Comparison of ENCODE assay signal across 8 mouse cellular contexts in genomic region chr5:145230641-145231040, GRCm38 (mm10). TPM values are rescaled to one million over a fixed set of nuclear protein-coding genes. Genes with fewer than 3 reads are reported as not detected.
DNase-seq lines count a peak whose midpoint lies in the region; ATAC-seq lines count a peak whose summit lies in the region.

No protein-coding gene starts in this region.

- WGBS in neural tube, embryonic 11.5 days = 89% methylated on average over 4 of the region's 4 CpGs
- WGBS in hindbrain, embryonic 13.5 days = 89% methylated on average over 4 of the region's 4 CpGs
- WGBS in liver, embryonic 12.5 days (ENCODE audit: insufficient replicate concordance) = 79% methylated on average over 4 of the region's 4 CpGs

- H3K4me1 ChIP-seq in neural tube, embryonic 11.5 days (ENCODE audit: control insufficient read depth, insufficient read depth, low read length) = peaks cover 6% of the 10 kb centered on the region; the same call in 1 of the 2 replicates
- H3K4me1 ChIP-seq in hindbrain, embryonic 13.5 days (replicated peaks) = peaks cover 26% of the 10 kb centered on the region
- H3K4me1 ChIP-seq in liver, embryonic 12.5 days = peaks cover 25% of the 10 kb centered on the region

- no peaks in the 10 kb centered on the region for H3K27me3 ChIP-seq in neural tube, embryonic 11.5 days (ENCODE audit: control insufficient read depth, insufficient read depth, low read length)
- no peaks in the 10 kb centered on the region for H3K27me3 ChIP-seq in hindbrain, embryonic 13.5 days
- H3K27me3 ChIP-seq in liver, embryonic 12.5 days (replicated peaks) = no peaks in the 10 kb centered on the region

- H3K27ac ChIP-seq in neural tube, embryonic 11.5 days (ENCODE audit: low read depth, low read length) = no peak overlapping the region
- H3K27ac ChIP-seq in hindbrain, embryonic 13.5 days = no peak overlapping the region
- H3K27ac ChIP-seq in liver, embryonic 12.5 days = peak overlapping the region; percentile 96; the same call in 1 of the 2 replicates

- no peak overlapping the region; the same call in 1 of the 2 replicates for H3K9ac ChIP-seq in neural tube, embryonic 11.5 days (ENCODE audit: low read length)
- peak overlapping the region; percentile 99 for H3K9ac ChIP-seq in hindbrain, embryonic 13.5 days
- peak overlapping the region; percentile 99 for H3K9ac ChIP-seq in liver, embryonic 12.5 days

- no peak for ATAC-seq in neural tube, embryonic 11.5 days (ENCODE audit: insufficient read depth, low FRiP score, low TSS enrichment)
- ATAC-seq in hindbrain, embryonic 13.5 days (ENCODE audit: low FRiP score) = no peak
- no peak for ATAC-seq in liver, embryonic 12.5 days
- ATAC-seq in inflammation-experienced regulatory T-cells, adult 6 months = no peak

- H3K9me3 ChIP-seq in neural tube, embryonic 11.5 days (ENCODE audit: control insufficient read depth, low read length) = no peaks in the 10 kb centered on the region
- H3K9me3 ChIP-seq in hindbrain, embryonic 13.5 days = no peaks in the 10 kb centered on the region
- no peaks in the 10 kb centered on the region for H3K9me3 ChIP-seq in liver, embryonic 12.5 days (replicated peaks)

- H3K36me3 ChIP-seq in neural tube, embryonic 11.5 days (ENCODE audit: control insufficient read depth, insufficient read depth, low read length) = peaks cover 7% of the 10 kb centered on the region
- H3K36me3 ChIP-seq in hindbrain, embryonic 13.5 days = peaks cover 24% of the 10 kb centered on the region
- H3K36me3 ChIP-seq in liver, embryonic 12.5 days = peaks cover 26% of the 10 kb centered on the region

- DNase-seq in neural tube, embryonic 11.5 days (ENCODE audit: low spot score) = no peak
- DNase-seq in neural tube, embryonic 10.5 days (ENCODE audit: extremely low spot score, low spot score) = no peak
- peak; percentile 40 for DNase-seq in yolk sac, embryonic 10.5 days (ENCODE audit: low spot score)
- DNase-seq in cerebellum, adult 9-11 months = no peak
- no peak for DNase-seq in cerebellum, adult 11-12 months

- no peak overlapping the region for H3K4me3 ChIP-seq in neural tube, embryonic 11.5 days (ENCODE audit: low read depth, low read length)
- peak overlapping the region; percentile 99 for H3K4me3 ChIP-seq in hindbrain, embryonic 13.5 days
- peak overlapping the region; percentile 100 for H3K4me3 ChIP-seq in liver, embryonic 12.5 days

- peak overlapping the region; percentile 81; the same call in 1 of the 2 replicates for H3K4me2 ChIP-seq in neural tube, embryonic 11.5 days (ENCODE audit: low read depth)
- peak overlapping the region; percentile 87 for H3K4me2 ChIP-seq in hindbrain, embryonic 13.5 days
- peak overlapping the region; percentile 75 for H3K4me2 ChIP-seq in liver, embryonic 12.5 days

RNA-seq across cellular contexts. Expression of gene Zfp655, which starts 0.9 kb away (rescaled TPM):
- 43.3 and 47.5 TPM in 2 replicates for polyA plus RNA-seq in neural tube, embryonic 11.5 days (2014; fragmentation: Nextera tagmentation; extraction: Ambion mirVana)
- 34.6 and 38.3 TPM in 2 replicates for polyA plus RNA-seq in hindbrain, embryonic 13.5 days (2015; fragmentation: Nextera tagmentation; extraction: Ambion mirVana)
- polyA plus RNA-seq in liver, embryonic 12.5 days (2016; fragmentation: Nextera tagmentation; extraction: Ambion mirVana) = 24.7 and 25.3 TPM in 2 replicates
- polyA plus RNA-seq in inflammation-experienced regulatory T-cells, adult 6 months (2017; shearing (Covaris generic)) = 10 to 100 TPM; 59.4 to 73.3 (median 59.6) TPM

RNA-seq across cellular contexts. Expression of gene Zkscan5, which starts 26.3 kb away (rescaled TPM):
- polyA plus RNA-seq in neural tube, embryonic 11.5 days (2014; fragmentation: Nextera tagmentation; extraction: Ambion mirVana) = 19.1 and 21.1 TPM in 2 replicates
- 14.8 and 17.1 TPM in 2 replicates for polyA plus RNA-seq in hindbrain, embryonic 13.5 days (2015; fragmentation: Nextera tagmentation; extraction: Ambion mirVana)
- 5.3 and 5.9 TPM in 2 replicates for polyA plus RNA-seq in liver, embryonic 12.5 days (2016; fragmentation: Nextera tagmentation; extraction: Ambion mirVana)
- polyA plus RNA-seq in inflammation-experienced regulatory T-cells, adult 6 months (2017; shearing (Covaris generic)) = 1 to 10 TPM; 4.1 to 7.6 (median 6.7) TPM

RNA-seq across cellular contexts. Expression of gene Zkscan14, which starts 29.0 kb away (rescaled TPM):
- polyA plus RNA-seq in neural tube, embryonic 11.5 days (2014; fragmentation: Nextera tagmentation; extraction: Ambion mirVana) = 8.8 and 9.5 TPM in 2 replicates
- polyA plus RNA-seq in hindbrain, embryonic 13.5 days (2015; fragmentation: Nextera tagmentation; extraction: Ambion mirVana) = 13.6 and 15.6 TPM in 2 replicates
- 5.8 TPM in 2 replicates for polyA plus RNA-seq in liver, embryonic 12.5 days (2016; fragmentation: Nextera tagmentation; extraction: Ambion mirVana)
- polyA plus RNA-seq in inflammation-experienced regulatory T-cells, adult 6 months (2017; shearing (Covaris generic)) = 10 to 100 TPM; 13.9 to 23.1 (median 20.1) TPM

RNA-seq across cellular contexts. Expression of gene Atp5j2, which starts 38.8 kb away (rescaled TPM):
- 507 and 532 TPM in 2 replicates for polyA plus RNA-seq in neural tube, embryonic 11.5 days (2014; fragmentation: Nextera tagmentation; extraction: Ambion mirVana)
- polyA plus RNA-seq in hindbrain, embryonic 13.5 days (2015; fragmentation: Nextera tagmentation; extraction: Ambion mirVana) = 693 and 710 TPM in 2 replicates
- polyA plus RNA-seq in liver, embryonic 12.5 days (2016; fragmentation: Nextera tagmentation; extraction: Ambion mirVana) = 460 and 491 TPM in 2 replicates
- 100 to 1,000 TPM; 377 to 453 (median 389) TPM for polyA plus RNA-seq in inflammation-experienced regulatory T-cells, adult 6 months (2017; shearing (Covaris generic))

RNA-seq across cellular contexts. Expression of gene Zscan25, which starts 49.7 kb away (rescaled TPM):
- 0.58 and 0.76 TPM in 2 replicates for polyA plus RNA-seq in neural tube, embryonic 11.5 days (2014; fragmentation: Nextera tagmentation; extraction: Ambion mirVana)
- polyA plus RNA-seq in hindbrain, embryonic 13.5 days (2015; fragmentation: Nextera tagmentation; extraction: Ambion mirVana) = 0.74 and 1.0 TPM in 2 replicates
- polyA plus RNA-seq in liver, embryonic 12.5 days (2016; fragmentation: Nextera tagmentation; extraction: Ambion mirVana) = 0.32 and 0.39 TPM in 2 replicates
- polyA plus RNA-seq in inflammation-experienced regulatory T-cells, adult 6 months (2017; shearing (Covaris generic)) = under 1 TPM; 0.44 to 0.53 (median 0.49) TPM
